Mouse (Mus musculus) liver, adult 10 weeks (tissue): ENCODE results near the gene Trpm1. TPM values are rescaled to one million over a fixed set of nuclear protein-coding genes. Genes with fewer than 3 reads are reported as not detected.

Source experiments
- polyA plus RNA-seq: library from polyadenylated mRNA; stranded (reverse); fragments of 350-450 nt; fragmentation: Illumina TruSeq; extraction: RNeasy Lipid Tissue Mini Kit (QIAGEN cat#74804); gene quantifications from one replicate; pipeline ENCODE4 v1.2.3, GENCODE M21; 2014; ENCODE audit warnings: low read depth, low replicate concordance

Trpm1 gene
- polyA plus RNA-seq: not detected

DNA sequence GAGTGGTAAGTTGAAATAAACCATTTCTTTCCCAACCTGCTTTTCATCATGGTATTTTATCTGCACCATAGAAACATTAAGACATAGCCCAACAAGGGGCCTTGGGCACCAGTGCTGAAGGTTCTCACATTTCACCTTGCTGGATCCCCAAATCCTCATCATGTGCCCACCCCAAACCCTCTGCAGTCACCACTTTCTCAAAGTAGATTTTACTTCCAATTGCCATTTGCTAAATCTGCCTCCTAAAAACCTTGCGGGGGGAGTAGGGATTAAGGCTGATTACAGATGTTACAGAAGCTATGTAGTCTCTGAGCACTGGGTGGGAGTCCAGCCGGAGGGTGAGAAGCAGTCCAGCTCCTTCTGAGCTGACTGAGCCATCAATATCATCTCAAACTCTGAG, at the start of gene Trpm1:
Gene Trpm1 (plus strand): TSS at position 301 of the 400 bp plus-strand sequence.

DNA sequence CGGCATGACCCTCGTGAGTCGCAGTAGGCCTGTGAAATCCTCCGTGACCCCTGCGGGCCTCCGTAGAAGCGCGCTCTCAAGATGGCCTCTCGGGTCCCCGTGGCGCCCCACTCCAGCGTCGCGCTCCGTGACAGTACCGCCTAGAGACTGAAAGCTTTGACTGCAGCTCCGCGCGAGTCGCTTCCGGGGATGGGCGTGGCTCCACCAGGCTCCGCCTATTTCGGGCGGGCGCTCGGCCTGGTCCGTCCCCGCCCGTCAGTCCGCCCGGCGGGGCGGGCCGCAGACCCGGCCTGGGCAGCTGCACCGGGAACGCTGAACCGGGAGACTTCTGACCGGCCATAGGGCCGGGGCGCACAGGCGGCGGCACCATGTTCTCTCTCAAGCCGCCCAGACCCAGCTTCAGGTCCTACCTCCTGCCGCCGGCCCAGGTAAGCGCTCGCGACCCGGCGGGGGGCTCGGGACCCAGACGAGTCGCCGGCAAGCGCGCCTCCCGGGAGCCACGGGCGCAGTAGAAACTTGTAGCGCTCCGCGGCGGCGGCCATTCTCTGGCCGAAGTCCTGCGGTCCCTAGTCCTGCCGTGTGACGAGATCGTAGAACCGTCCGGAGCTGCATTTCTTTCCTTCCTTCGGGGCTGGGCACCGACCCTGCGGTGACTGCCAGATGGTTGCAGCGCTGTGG, 133.9 kb downstream of the Trpm1 start, which contains the start of gene Mtmr10:
Gene Mtmr10 (plus strand): TSS at position 240 of the 678 bp plus-strand sequence.

Other genes starting within 250 kb of the Trpm1 start
- gene E030018B13Rik, start 237.0 kb upstream of the Trpm1 start, polyA plus RNA-seq: not detected
- 6.0 TPM for gene Klf13, start 214.9 kb upstream of the Trpm1 start, polyA plus RNA-seq
- gene Mtmr10, start 133.8 kb downstream of the Trpm1 start, polyA plus RNA-seq: 19.0 TPM
- gene Fan1, start 220.3 kb downstream of the Trpm1 start, polyA plus RNA-seq: 2.0 TPM
- gene Mphosph10, start 238.4 kb downstream of the Trpm1 start, polyA plus RNA-seq: 17.2 TPM
- 214 TPM for gene Mcee, start 238.8 kb downstream of the Trpm1 start, polyA plus RNA-seq